Mouse (Mus musculus) limb, embryonic 13.5 days (tissue): Measurements from ENCODE around the gene Slc6a6. TPM values are rescaled to one million over a fixed set of nuclear protein-coding genes. Genes with fewer than 3 reads are reported as not detected.

Experiments used
- ATAC-seq: fragments of 200-750 bp; cut with Nextera tagmentation; 2 replicates; pipeline ENCODE4 v1.8.0; 2017; ENCODE audit warnings: low read depth, moderate number of reproducible peaks, moderate TSS enrichment; ENCODE audit not compliant: low FRiP score
- H3K27ac ChIP-seq: fragments of 300-500 bp; sonication (generic); 2 replicates; pipeline ENCODE4 v1.5.1; 2015; ENCODE audit warnings: inconsistent platforms, mild to moderate bottlenecking, moderate library complexity
- H3K27me3 ChIP-seq: fragments of 300-500 bp; sonication (generic); 2 replicates; pipeline ENCODE4 v1.6.1; 2015; ENCODE audit warnings: mild to moderate bottlenecking, inconsistent platforms
- H3K36me3 ChIP-seq: fragments of 300-500 bp; sonication (generic); 2 replicates; pipeline ENCODE4 v1.6.1; 2015; ENCODE audit warnings: inconsistent platforms, mild to moderate bottlenecking, moderate library complexity
- H3K4me1 ChIP-seq: fragments of 300-500 bp; sonication (generic); 2 replicates; pipeline ENCODE4 v1.6.1; 2015; ENCODE audit warnings: inconsistent platforms
- H3K4me2 ChIP-seq: fragments of 300-500 bp; sonication (generic); replicated peaks from 2 replicates; pipeline ENCODE4 v1.6.1; 2015; ENCODE audit warnings: inconsistent platforms, mild to moderate bottlenecking, moderate library complexity
- H3K4me3 ChIP-seq: fragments of 300-500 bp; sonication (generic); 2 replicates; pipeline ENCODE4 v1.5.1; 2015; ENCODE audit warnings: moderate library complexity, mild to moderate bottlenecking, inconsistent platforms
- H3K9ac ChIP-seq: fragments of 300-500 bp; sonication (generic); 2 replicates; pipeline ENCODE4 v1.6.1; 2015; ENCODE audit warnings: mild to moderate bottlenecking, inconsistent platforms
- H3K9me3 ChIP-seq: fragments of 300-500 bp; sonication (generic); 2 replicates; pipeline ENCODE4 v1.6.1; 2016; ENCODE audit warnings: inconsistent platforms
- WGBS: fragments of 180-500 bp; shearing (Covaris S2); methylation state at CpG from one replicate; pipeline ENCODE4 v1.1.7; 2015; 5-methylcytosine and 5-hydroxymethylcytosine counted together
- polyA plus RNA-seq: library from polyadenylated mRNA; unstranded; fragments of >200 nt; fragmentation: Nextera tagmentation; extraction: Ambion mirVana; gene quantifications from 2 replicates; pipeline ENCODE4 v1.2.1, GENCODE M21; 2015

The Slc6a6 gene
- polyA plus RNA-seq, 1 experiment from 2014 or later: 51.1 TPM

DNA sequence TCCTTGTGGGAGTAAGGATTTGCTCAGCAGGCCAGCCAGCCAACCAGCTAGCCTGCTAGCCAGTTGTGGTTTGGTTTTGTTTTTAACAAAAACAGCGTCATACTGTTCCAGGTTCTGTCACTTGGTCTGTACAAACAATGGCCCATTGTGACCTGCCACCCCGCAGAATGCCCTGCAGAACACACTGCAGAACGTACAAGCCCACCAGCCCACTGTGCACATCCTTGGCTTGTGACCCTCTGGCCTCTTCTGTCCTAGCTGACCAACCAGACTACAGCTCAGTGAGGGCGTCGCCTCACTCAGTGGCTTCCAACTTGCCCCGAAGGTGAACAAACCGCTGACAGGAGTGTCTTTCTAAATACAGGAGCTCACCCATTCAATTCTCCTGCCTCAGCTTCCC, 6.4 kb downstream of the Slc6a6 start:
- Histone ChIP-seq H3K4me1 (peaks cover 49% of the 10 kb centered on the region), H3K4me2 (no peak overlapping the region), H3K36me3 (peaks cover 25% of the 10 kb centered on the region), H3K27me3 (no peaks in the 10 kb centered on the region), H3K9ac (no peak overlapping the region), H3K4me3 (no peak overlapping the region), H3K27ac (no peak overlapping the region), H3K9me3 (no peaks in the 10 kb centered on the region)
- no peak for ATAC-seq
- 79% methylated on average over 7 of the region's 7 CpGs for WGBS

GRCm38 (mm10) chr6:91690646-91691045, 6.8 kb downstream of the Slc6a6 start:
- peaks cover 25% of the 10 kb centered on the region for H3K36me3 ChIP-seq

DNA sequence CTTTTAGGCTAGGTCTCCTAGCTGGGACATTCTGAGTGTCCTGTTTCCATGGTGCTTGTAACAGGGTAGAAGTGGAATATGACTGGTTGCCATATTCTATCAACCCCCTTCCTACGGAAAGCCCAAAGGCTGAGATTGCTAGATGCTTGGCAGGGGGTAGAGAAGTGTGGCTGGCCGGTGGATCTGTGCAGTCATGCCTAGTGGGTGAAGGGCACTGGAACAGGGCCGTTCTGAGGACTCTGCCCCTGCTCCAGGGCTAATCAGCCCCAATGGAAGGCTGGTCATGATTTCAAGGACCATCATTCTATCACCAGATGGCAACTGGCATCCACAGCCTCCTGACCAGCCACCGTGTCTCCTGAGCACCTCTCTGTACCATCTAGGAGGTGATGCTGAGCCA, 7.7 kb downstream of the Slc6a6 start:
- 88% methylated on average over 4 of the region's 4 CpGs for WGBS

More at GRCm38 (mm10) chr6:91690646-91691045, 6.8 kb downstream of the Slc6a6 start:
- Histone ChIP-seq H3K27ac (no peak overlapping the region), H3K27me3 (no peaks in the 10 kb centered on the region), H3K4me3 (no peak overlapping the region), H3K4me1 (peaks cover 45% of the 10 kb centered on the region), H3K9ac (no peak overlapping the region), H3K4me2 (no peak overlapping the region), H3K9me3 (no peaks in the 10 kb centered on the region)
- 88% methylated on average over 7 of the region's 7 CpGs for WGBS
- ATAC-seq: no peak

GRCm38 (mm10) chr6:91693301-91693886, 9.5 kb downstream of the Slc6a6 start:
- ATAC-seq: no peak
- 85% methylated on average over 17 of the region's 17 CpGs for WGBS
- Histone ChIP-seq H3K27me3 (no peaks in the 10 kb centered on the region), H3K4me3 (no peak overlapping the region), H3K27ac (no peak overlapping the region), H3K9ac (no peak overlapping the region), H3K4me2 (no peak overlapping the region), H3K4me1 (peaks cover 30% of the 10 kb centered on the region), H3K36me3 (peaks cover 25% of the 10 kb centered on the region), H3K9me3 (no peaks in the 10 kb centered on the region)

More for the DNA sequence above, 7.7 kb downstream of the Slc6a6 start:
- no peaks in the 10 kb centered on the region for H3K9me3 ChIP-seq
- H3K27ac ChIP-seq: no peak overlapping the region
- H3K36me3 ChIP-seq: peaks cover 25% of the 10 kb centered on the region
- no peak overlapping the region for H3K4me2 ChIP-seq
- no peaks in the 10 kb centered on the region for H3K27me3 ChIP-seq
- no peak for ATAC-seq
- H3K4me1 ChIP-seq: peaks cover 35% of the 10 kb centered on the region
- H3K4me3 ChIP-seq: no peak overlapping the region
- H3K9ac ChIP-seq: no peak overlapping the region

DNA sequence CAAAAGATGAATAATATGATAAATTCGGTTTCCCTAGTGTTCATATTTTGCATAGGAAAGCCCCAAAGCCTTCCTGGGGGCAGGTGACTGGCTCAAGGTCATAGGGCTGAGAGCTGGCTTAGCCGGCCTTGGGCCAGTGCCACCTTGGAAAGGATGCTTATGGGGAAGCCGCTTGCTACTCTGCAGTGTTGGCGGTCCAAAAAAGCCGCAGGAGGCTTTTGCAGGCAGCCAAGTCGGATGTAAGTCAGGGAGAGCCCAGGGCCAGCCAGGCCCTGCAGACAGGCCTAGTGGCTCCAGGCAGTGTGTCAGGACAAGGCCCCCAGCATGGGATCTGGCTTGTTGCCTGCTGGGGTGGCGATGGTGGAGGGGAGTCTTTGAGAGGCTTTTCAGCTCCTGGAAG, 10.8 kb downstream of the Slc6a6 start:
- H3K4me2 ChIP-seq: no peak overlapping the region
- H3K9ac ChIP-seq: peak overlapping the region; percentile 43; the same call in 1 of the 2 replicates
- H3K27me3 ChIP-seq: no peaks in the 10 kb centered on the region
- ATAC-seq: no peak
- H3K36me3 ChIP-seq: peaks cover 30% of the 10 kb centered on the region
- H3K27ac ChIP-seq: no peak overlapping the region
- no peaks in the 10 kb centered on the region for H3K9me3 ChIP-seq
- WGBS: 73% methylated on average over 7 of the region's 7 CpGs
- H3K4me1 ChIP-seq: peaks cover 22% of the 10 kb centered on the region
- no peak overlapping the region for H3K4me3 ChIP-seq

GRCm38 (mm10) chr6:91698831-91699230, 15.0 kb downstream of the Slc6a6 start:
- H3K27ac ChIP-seq: no peak overlapping the region
- H3K4me1 ChIP-seq: peaks cover 14% of the 10 kb centered on the region
- 86% methylated on average over 1 of the region's 1 CpGs for WGBS
- H3K4me3 ChIP-seq: no peak overlapping the region
- no peak for ATAC-seq
- no peak overlapping the region for H3K9ac ChIP-seq
- peaks cover 36% of the 10 kb centered on the region for H3K36me3 ChIP-seq
- H3K9me3 ChIP-seq: no peaks in the 10 kb centered on the region
- H3K27me3 ChIP-seq: no peaks in the 10 kb centered on the region
- no peak overlapping the region for H3K4me2 ChIP-seq

DNA sequence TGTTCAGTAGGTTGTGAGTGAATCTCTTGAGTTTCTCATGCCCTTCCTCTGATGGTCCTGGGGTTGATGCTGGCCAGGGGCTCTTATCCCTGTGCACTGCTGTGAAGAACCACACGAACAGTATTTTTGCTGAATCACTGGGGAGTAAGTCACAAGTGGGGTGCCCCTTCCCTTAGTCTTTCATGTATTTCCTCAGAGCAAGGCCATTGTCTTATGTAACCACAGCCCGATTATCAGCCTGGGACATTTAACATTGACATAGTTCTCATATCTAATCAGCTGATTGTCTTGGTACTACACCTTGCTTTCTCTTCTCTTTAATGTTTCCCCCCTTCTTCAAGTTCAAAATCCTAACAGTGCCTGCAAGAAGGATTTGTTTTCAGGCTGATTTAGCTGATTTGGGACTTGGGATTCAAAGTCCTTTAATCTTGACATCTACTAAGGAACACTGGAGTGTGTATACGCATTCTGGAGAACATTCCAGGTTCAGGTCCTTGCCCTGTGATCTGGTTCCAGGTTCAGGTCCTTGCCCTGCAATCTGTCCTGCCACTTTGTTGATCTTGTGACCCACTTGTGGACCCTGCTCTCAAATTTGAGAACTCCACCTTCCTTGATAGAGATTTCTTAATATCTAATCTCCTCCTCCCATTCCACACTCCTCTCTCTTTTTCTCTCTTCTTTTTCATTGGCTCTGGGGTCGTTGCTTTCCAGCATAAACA, 15.8 kb downstream of the Slc6a6 start:
- H3K4me3 ChIP-seq: no peak overlapping the region
- 86% methylated on average over 4 of the region's 4 CpGs for WGBS
- no peak for ATAC-seq
- H3K27me3 ChIP-seq: no peaks in the 10 kb centered on the region
- no peak overlapping the region for H3K27ac ChIP-seq
- H3K9ac ChIP-seq: no peak overlapping the region
- peaks cover 10% of the 10 kb centered on the region for H3K4me1 ChIP-seq
- no peaks in the 10 kb centered on the region for H3K9me3 ChIP-seq
- peaks cover 44% of the 10 kb centered on the region for H3K36me3 ChIP-seq
- no peak overlapping the region for H3K4me2 ChIP-seq

DNA sequence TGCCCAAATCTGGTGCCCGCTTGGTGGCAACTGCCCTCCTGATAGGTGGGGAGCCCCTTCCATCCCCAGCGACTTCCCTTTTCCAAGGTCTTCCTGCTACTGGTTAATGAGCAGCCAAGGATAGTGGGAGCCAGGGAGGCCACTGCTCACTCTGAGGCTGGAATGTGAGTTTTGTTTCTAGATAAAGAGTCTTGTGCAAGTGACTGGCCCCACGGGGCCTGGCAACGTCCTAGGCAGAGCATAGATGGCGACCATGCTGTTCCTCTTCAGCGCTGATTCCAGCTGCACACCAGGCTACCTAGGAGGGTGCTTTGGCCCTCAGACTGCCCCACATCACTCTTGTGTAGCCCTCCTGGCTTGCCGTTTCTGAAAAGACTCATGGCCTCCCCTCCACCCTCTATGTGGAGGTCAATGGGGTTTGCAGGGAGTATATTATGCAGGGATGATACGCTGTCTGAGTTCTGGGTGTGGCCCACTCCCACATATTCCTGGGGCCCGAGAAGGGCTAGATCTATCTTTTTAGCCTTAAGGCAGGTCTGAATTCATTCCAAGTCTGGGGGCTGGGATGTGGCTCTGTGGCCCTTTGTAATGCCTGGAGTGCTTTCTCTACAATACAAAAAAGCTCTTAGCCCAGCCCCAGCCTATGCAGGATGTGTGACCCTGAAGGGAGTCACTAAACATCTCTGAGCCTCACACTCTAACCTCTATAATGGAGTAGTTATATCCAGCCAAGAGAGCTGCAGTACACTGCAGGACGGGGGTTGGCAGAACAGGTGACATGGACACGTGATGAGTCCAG, 17.2 kb downstream of the Slc6a6 start:
- WGBS: 93% methylated on average over 11 of the region's 11 CpGs
- peaks cover 13% of the 10 kb centered on the region for H3K4me1 ChIP-seq
- peaks cover 51% of the 10 kb centered on the region for H3K36me3 ChIP-seq
- H3K4me3 ChIP-seq: no peak overlapping the region
- no peak overlapping the region for H3K27ac ChIP-seq
- H3K4me2 ChIP-seq: no peak overlapping the region
- H3K27me3 ChIP-seq: no peaks in the 10 kb centered on the region
- no peak for ATAC-seq
- H3K9ac ChIP-seq: no peak overlapping the region; the same call in 1 of the 2 replicates
- H3K9me3 ChIP-seq: no peaks in the 10 kb centered on the region

- Histone ChIP-seq H3K36me3 (peaks cover 60% of the 10 kb centered on the region), H3K27me3 (no peaks in the 10 kb centered on the region), H3K4me3 (no peak overlapping the region), H3K4me2 (no peak overlapping the region), H3K4me1 (peaks cover 25% of the 10 kb centered on the region), H3K9ac (no peak overlapping the region), H3K27ac (no peak overlapping the region), H3K9me3 (no peaks in the 10 kb centered on the region)
- no peak for ATAC-seq
- WGBS: 84% methylated on average over 2 of the region's 2 CpGs
Observed at GRCm38 (mm10) chr6:91703459-91703858, 19.6 kb downstream of the Slc6a6 start.

DNA sequence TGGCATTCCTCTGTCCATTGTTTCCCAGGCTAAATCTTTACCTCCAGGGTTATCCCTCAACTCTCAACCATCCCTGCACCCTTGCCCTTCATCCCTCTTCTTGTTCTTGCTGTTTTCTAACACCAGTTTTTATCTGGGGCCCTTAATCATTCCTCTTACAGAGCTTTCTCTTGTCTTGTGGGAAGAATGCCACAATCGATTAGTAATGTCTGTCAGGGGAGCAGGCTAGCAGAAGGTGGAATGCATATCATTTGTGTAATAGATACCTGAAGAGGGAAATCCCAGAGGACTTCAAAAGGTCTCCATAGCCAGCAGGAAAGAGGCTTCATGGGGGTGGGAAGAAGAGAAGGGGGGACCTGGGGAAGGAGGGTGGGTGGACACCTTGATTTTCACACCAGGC, 20.6 kb downstream of the Slc6a6 start:
- Histone ChIP-seq H3K9ac (no peak overlapping the region), H3K4me1 (peaks cover 25% of the 10 kb centered on the region), H3K27ac (no peak overlapping the region), H3K4me2 (no peak overlapping the region), H3K9me3 (no peaks in the 10 kb centered on the region), H3K4me3 (no peak overlapping the region), H3K27me3 (no peaks in the 10 kb centered on the region), H3K36me3 (peaks cover 60% of the 10 kb centered on the region)
- 84% methylated on average over 1 of the region's 1 CpGs for WGBS
- ATAC-seq: no peak

GRCm38 (mm10) chr6:91705651-91706050, 21.8 kb downstream of the Slc6a6 start:
- no peak overlapping the region for H3K9ac ChIP-seq
- peaks cover 54% of the 10 kb centered on the region for H3K36me3 ChIP-seq
- no peak overlapping the region for H3K4me3 ChIP-seq
- H3K27me3 ChIP-seq: no peaks in the 10 kb centered on the region
- H3K4me2 ChIP-seq: no peak overlapping the region
- H3K4me1 ChIP-seq: peaks cover 25% of the 10 kb centered on the region
- no peak overlapping the region for H3K27ac ChIP-seq
- no peaks in the 10 kb centered on the region for H3K9me3 ChIP-seq
- ATAC-seq: no peak
- WGBS: 64% methylated on average over 4 of the region's 4 CpGs

DNA sequence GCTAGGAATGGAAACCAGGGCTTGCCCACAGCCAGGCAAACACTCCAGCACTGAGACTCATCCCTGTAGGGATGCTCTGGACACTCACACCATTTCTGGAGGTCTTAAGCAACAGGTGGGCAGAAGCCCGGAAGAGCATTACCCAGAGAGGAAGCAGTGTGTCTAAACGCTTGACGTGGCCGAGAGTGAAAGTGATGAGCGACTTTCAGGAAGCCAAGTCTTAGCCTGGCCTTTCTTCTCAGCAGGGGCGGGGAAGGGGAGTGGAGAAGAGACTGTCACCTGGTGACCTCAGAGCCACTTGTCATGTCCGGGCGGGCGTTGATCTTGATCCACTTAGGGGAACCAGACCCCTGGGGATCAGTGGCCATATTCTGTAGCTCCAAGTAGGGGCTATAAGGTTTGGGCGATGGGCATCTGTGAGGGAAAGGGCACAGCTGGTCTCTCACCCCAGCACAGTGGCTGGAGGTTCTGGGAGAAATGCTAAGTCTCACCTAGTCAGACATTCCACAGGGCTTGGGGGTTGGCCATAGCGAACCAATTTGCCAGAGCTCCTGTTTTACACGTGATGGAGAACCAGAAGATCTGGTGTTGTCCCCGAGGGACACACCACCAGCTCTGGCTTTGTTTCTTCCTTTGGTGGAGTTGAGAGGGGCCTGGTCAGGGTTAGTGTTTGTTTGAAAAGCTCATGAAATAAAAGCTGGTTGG, 22.4 kb downstream of the Slc6a6 start:
- peaks cover 50% of the 10 kb centered on the region for H3K36me3 ChIP-seq
- 0 out of 2 replicates have a peak overlapping the region, but pooled peaks have one; percentile 15 for H3K27ac ChIP-seq
- H3K27me3 ChIP-seq: no peaks in the 10 kb centered on the region
- H3K4me1 ChIP-seq: peaks cover 25% of the 10 kb centered on the region
- no peak overlapping the region for H3K9ac ChIP-seq
- no peak for ATAC-seq
- WGBS: 58% methylated on average over 13 of the region's 13 CpGs
- no peak overlapping the region for H3K4me3 ChIP-seq
- no peak overlapping the region for H3K4me2 ChIP-seq
- H3K9me3 ChIP-seq: no peaks in the 10 kb centered on the region
